In genomic region chr1:126469818-126470544, GRCm38 (mm10) we compare ENCODE assay signal across 13 mouse cellular contexts.
DNase-seq lines count a peak whose midpoint lies in the region; ATAC-seq lines count a peak whose summit lies in the region.
"Had no signal": no experiment of that assay in that cellular context is flagged by ENCODE, and none has a peak within 500 bp of the region (broad histone marks: within the 10 kb centered on the region; RNA-seq: fewer than 3 reads in every experiment).

No protein-coding gene starts in this region.

- H3K4me2 ChIP-seq in forebrain, embryonic 16.5 days (ENCODE audit: low read length): no peak overlapping the region
- H3K4me2 ChIP-seq: stomach, embryonic 15.5 days had no signal

- 12% methylated on average over 5 of the region's 5 CpGs for WGBS in forebrain, embryonic 16.5 days

- H3K9ac ChIP-seq in forebrain, embryonic 16.5 days (replicated peaks; ENCODE audit: low read depth, low read length): no peak overlapping the region
- H3K9ac ChIP-seq: stomach, embryonic 15.5 days had no signal

- intact Hi-C loops in gastrocnemius, postnatal 36 days (cut with DNase I): no loop called here

- no peaks in the 10 kb centered on the region for H3K9me3 ChIP-seq in forebrain, embryonic 16.5 days (ENCODE audit: control insufficient read depth, low read length)
- H3K9me3 ChIP-seq: stomach, embryonic 15.5 days had no signal

- ATAC-seq in forebrain, embryonic 16.5 days: peak; percentile 82

- H3K27me3 ChIP-seq in forebrain, embryonic 16.5 days (replicated peaks; ENCODE audit: control insufficient read depth, insufficient read depth, low read length): no peaks in the 10 kb centered on the region
- H3K27me3 ChIP-seq: stomach, embryonic 15.5 days had no signal

- peak overlapping the region; percentile 65 for H3K27ac ChIP-seq in forebrain, embryonic 16.5 days (ENCODE audit: low read length)
- H3K27ac ChIP-seq: stomach, embryonic 15.5 days had no signal

- no peak overlapping the region for H3K4me3 ChIP-seq in forebrain, embryonic 16.5 days (replicated peaks; ENCODE audit: low read length)
- H3K4me3 ChIP-seq: stomach, embryonic 15.5 days had no signal

- DNase-seq in frontal cortex, adult 2 months (ENCODE audit: extremely low spot score in 1 of 2, low spot score in 1 of 2): peak; percentile 59 to 77
- no peak for DNase-seq in frontal cortex, postnatal 10 days (ENCODE audit: low spot score in 2 of 2)
- DNase-seq in lung, postnatal 10 days: peak; percentile 24
- DNase-seq in lung, adult 18-20 months: no peak
- peak; percentile 33 for DNase-seq in right cerebral cortex, postnatal 4 days
- no peak for DNase-seq in thymus, postnatal 10 days (ENCODE audit: low spot score in 2 of 2)
- no peak for DNase-seq in gastrocnemius, postnatal 36 days
- DNase-seq: adrenal gland, postnatal 25 days; gastrocnemius, postnatal 25 days; heart, postnatal 36 days; kidney, postnatal 10 days had no signal

- H3K4me1 ChIP-seq in forebrain, embryonic 16.5 days (replicated peaks; ENCODE audit: control insufficient read depth, insufficient read depth, low read length): peaks cover 21% of the 10 kb centered on the region

- H3K36me3 ChIP-seq in forebrain, embryonic 16.5 days (ENCODE audit: control insufficient read depth, insufficient read depth): no peaks in the 10 kb centered on the region
- H3K36me3 ChIP-seq: stomach, embryonic 15.5 days had no signal

Comparison
In these comparisons a context has a peak if more than half of its experiments do, and no peak if none do; other contexts are left out.
1. DNase-seq: peak in frontal cortex, adult 2 months (2 of 2), lung, postnatal 10 days (single experiment) and right cerebral cortex, postnatal 4 days (single experiment); none in frontal cortex, postnatal 10 days (0 of 2), lung, adult 18-20 months (0 of 2), thymus, postnatal 10 days (0 of 2) and gastrocnemius, postnatal 36 days (0 of 2).